Mouse (Mus musculus): Measurements from ENCODE around the gene Serinc2.
"Not testable (repeated sequence)": the region's sequence is repeated elsewhere in the genome, so short reads cannot be mapped to it uniquely, and the experiment has no call there.

The Serinc2 gene

GRCm38 (mm10) chr4:130252441-130253157, 26.4 kb downstream of the Serinc2 start:
- DNase-seq, result peak; percentile 32

- DNase-seq, result no peak
These were observed 27.2 kb downstream of the Serinc2 start for GRCm38 (mm10) chr4:130251763-130252162.

GRCm38 (mm10) chr4:130251172-130251705, 27.8 kb downstream of the Serinc2 start:
- DNase-seq, result peak; percentile 19

- no peak for DNase-seq
These were observed 30.4 kb downstream of the Serinc2 start for GRCm38 (mm10) chr4:130248636-130249035.

- DNase-seq, result peak; percentile 84
These were observed 32.9 kb downstream of the Serinc2 start for GRCm38 (mm10) chr4:130246132-130246531.

GRCm38 (mm10) chr4:130244749-130245148, 34.3 kb downstream of the Serinc2 start:
- DNase-seq, result no peak

- not testable (repeated sequence) for DNase-seq
These were observed 35.4 kb downstream of the Serinc2 start for GRCm38 (mm10) chr4:130243621-130244020.

GRCm38 (mm10) chr4:130242956-130243355, 36.0 kb downstream of the Serinc2 start:
- no peak for DNase-seq

GRCm38 (mm10) chr4:130240695-130241094, 38.3 kb downstream of the Serinc2 start:
- DNase-seq, result peak; percentile 11

- no peak for DNase-seq
These were observed 41.4 kb downstream of the Serinc2 start for GRCm38 (mm10) chr4:130237607-130238006.

GRCm38 (mm10) chr4:130236361-130236760, 42.6 kb downstream of the Serinc2 start:
- no peak for DNase-seq

- no peak for DNase-seq
These were observed 54.9 kb downstream of the Serinc2 start for GRCm38 (mm10) chr4:130224071-130224470.

GRCm38 (mm10) chr4:130222179-130222578, 56.8 kb downstream of the Serinc2 start, which contains the start of gene Gm853:
TSS of gene Gm853 (minus strand) at chr4:130222401.
- DNase-seq, result no peak

- DNase-seq, result no peak
These were observed 58.8 kb downstream of the Serinc2 start for GRCm38 (mm10) chr4:130220176-130220575.

GRCm38 (mm10) chr4:130215392-130215791, 63.6 kb downstream of the Serinc2 start:
- DNase-seq, result no peak

- no peak for DNase-seq
These were observed 65.1 kb downstream of the Serinc2 start for GRCm38 (mm10) chr4:130213857-130214256.

- DNase-seq, result no peak
These were observed 65.8 kb downstream of the Serinc2 start for GRCm38 (mm10) chr4:130213197-130213596.

GRCm38 (mm10) chr4:130212421-130212820, 66.6 kb downstream of the Serinc2 start:
- DNase-seq, result no peak

GRCm38 (mm10) chr4:130211870-130212269, 67.1 kb downstream of the Serinc2 start:
- no peak for DNase-seq
